Mouse (Mus musculus) kidney, postnatal 0 days (tissue): ENCODE results near the gene Dcbld1. TPM values are rescaled to one million over a fixed set of nuclear protein-coding genes. Genes with fewer than 3 reads are reported as not detected.
"Not testable (repeated sequence)": the region's sequence is repeated elsewhere in the genome, so short reads cannot be mapped to it uniquely, and the experiment has no call there.

Source experiments
- ATAC-seq: fragments of 200-750 bp; cut with Nextera tagmentation; replicated peaks from 2 replicates; pipeline ENCODE4 v1.8.0; 2017; ENCODE audit warnings: low read depth, moderate number of reproducible peaks, moderate TSS enrichment, moderate library complexity; ENCODE audit not compliant: low FRiP score
- DNase-seq: peaks from one replicate; pipeline ENCODE4 v3.0.0-alpha.2; 2016; ENCODE audit warnings: low spot score
- H3K27ac ChIP-seq: fragments of 300-500 bp; sonication (generic); 2 replicates; pipeline ENCODE4 v1.5.1; 2014; ENCODE audit warnings: mild to moderate bottlenecking
- H3K27me3 ChIP-seq: fragments of 300-500 bp; sonication (generic); 2 replicates; pipeline ENCODE4 v1.6.1; 2014; ENCODE audit warnings: low read length, mixed read lengths; ENCODE audit not compliant: insufficient read depth
- H3K36me3 ChIP-seq: fragments of 300-500 bp; sonication (generic); 2 replicates; pipeline ENCODE4 v1.6.1; 2014; ENCODE audit warnings: low read length, mixed read lengths; ENCODE audit not compliant: insufficient read depth
- H3K4me1 ChIP-seq: fragments of 300-500 bp; sonication (generic); replicated peaks from 2 replicates; pipeline ENCODE4 v1.6.1; 2014; ENCODE audit warnings: antibody characterized with exemption, low read length, mixed read lengths; ENCODE audit not compliant: insufficient read depth
- H3K4me2 ChIP-seq: fragments of 300-500 bp; sonication (generic); 2 replicates; pipeline ENCODE4 v1.6.1; 2014; ENCODE audit warnings: mild to moderate bottlenecking, low read length, moderate library complexity, mixed read lengths
- H3K4me3 ChIP-seq: fragments of 300-500 bp; sonication (generic); replicated peaks from 2 replicates; pipeline ENCODE4 v1.5.1; 2014; ENCODE audit warnings: low read depth, low read length
- H3K9ac ChIP-seq: fragments of 300-500 bp; sonication (generic); 2 replicates; pipeline ENCODE4 v1.6.1; 2014; ENCODE audit warnings: low read depth, low read length
- H3K9me3 ChIP-seq: fragments of 300-500 bp; sonication (generic); replicated peaks from 2 replicates; pipeline ENCODE4 v1.6.1; 2016; ENCODE audit warnings: low read length, inconsistent platforms, mixed read lengths
- CTCF ChIP-seq: IDR thresholded peaks from 2 replicates; pipeline ENCODE4 v1.5.1; 2016; ENCODE audit warnings: antibody characterized with exemption, low read depth, mild to moderate bottlenecking, moderate library complexity
- WGBS: fragments of 180-500 bp; shearing (Covaris S2); extraction: QIAGEN DNeasy Blood & Tissue Kit; methylation state at CpG from one replicate; pipeline ENCODE4 v1.1.7; 2014; 5-methylcytosine and 5-hydroxymethylcytosine counted together
- polyA plus RNA-seq: library from polyadenylated mRNA; unstranded; fragments of >200 nt; fragmentation: Nextera tagmentation; extraction: Ambion mirVana; gene quantifications from 2 replicates; pipeline ENCODE4 v1.2.1, GENCODE M21; 2015

Gene Dcbld1
- polyA plus RNA-seq, 1 experiment from 2014 or later: 23.4 TPM

DNA sequence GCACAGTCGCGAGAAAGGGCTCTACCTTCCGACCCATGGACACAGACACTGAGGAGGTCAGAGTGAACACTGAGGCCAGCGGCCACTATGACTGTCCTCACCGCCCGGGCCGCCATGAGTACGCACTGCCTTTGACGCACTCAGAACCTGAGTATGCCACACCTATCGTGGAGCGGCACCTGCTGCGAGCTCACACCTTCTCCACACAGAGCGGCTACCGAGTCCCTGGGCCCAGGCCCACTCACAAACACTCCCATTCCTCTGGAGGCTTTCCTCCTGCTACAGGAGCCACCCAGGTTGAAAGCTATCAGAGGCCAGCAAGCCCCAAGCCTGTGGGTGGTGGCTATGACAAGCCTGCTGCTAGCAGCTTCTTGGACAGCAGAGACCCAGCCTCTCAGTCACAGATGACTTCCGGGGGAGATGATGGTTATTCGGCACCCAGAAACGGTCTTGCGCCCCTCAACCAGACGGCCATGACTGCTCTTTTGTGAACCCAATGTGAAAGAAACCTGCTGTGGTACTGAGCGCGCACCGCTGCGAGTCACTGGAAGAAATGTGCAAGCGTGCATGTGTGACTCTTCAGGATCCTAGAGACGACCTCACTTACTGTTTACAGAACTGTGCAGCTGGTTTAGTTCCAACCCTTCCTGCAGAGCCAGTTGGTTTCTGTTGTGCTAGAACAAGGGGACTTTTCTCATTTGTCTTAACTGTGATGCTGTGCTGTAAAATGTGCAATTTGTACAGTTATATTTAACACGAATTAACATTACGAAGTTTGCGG is 86.3 kb downstream of the Dcbld1 start:
- Histone ChIP-seq H3K9me3 (no peaks in the 10 kb centered on the region), H3K36me3 (peaks cover 31% of the 10 kb centered on the region), H3K27me3 (no peaks in the 10 kb centered on the region), H3K4me1 (no peaks in the 10 kb centered on the region), H3K27ac (no peak overlapping the region), H3K9ac (no peak overlapping the region), H3K4me2 (no peak overlapping the region), H3K4me3 (no peak overlapping the region)
- DNase-seq (no peak), ATAC-seq (no peak)
- WGBS: 91% methylated on average over 28 of the region's 28 CpGs
- TF ChIP-seq CTCF: no peak

- Histone ChIP-seq H3K9me3 (no peaks in the 10 kb centered on the region), H3K36me3 (peaks cover 27% of the 10 kb centered on the region), H3K9ac (no peak overlapping the region), H3K27me3 (no peaks in the 10 kb centered on the region), H3K27ac (no peak overlapping the region), H3K4me2 (no peak overlapping the region), H3K4me3 (no peak overlapping the region), H3K4me1 (no peaks in the 10 kb centered on the region)
- 97% methylated on average over 3 of the region's 3 CpGs for WGBS
- DNase-seq (peak; percentile 7), ATAC-seq (no peak)
- no peak for TF ChIP-seq CTCF
Measured at GRCm38 (mm10) chr10:52321918-52322317, 88.5 kb downstream of the Dcbld1 start.

DNA sequence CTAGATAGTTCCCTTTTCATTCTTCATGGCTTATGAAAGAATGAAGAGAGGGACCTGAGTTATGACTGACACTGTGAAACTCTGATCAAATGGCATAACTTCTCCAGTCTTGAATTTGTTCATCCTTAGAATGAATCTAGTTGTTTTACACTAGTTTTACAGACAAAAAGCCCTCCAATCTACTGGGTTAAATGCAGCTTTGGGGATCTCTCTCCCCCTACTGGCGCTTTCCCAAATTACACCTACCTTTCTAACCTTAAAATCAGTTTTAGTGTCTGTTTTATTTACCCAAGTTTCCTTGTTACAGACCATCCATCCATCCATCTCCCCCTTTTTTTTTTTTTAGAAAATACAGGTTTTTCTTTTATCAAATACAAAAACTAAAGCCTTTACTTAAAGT is 97.6 kb downstream of the Dcbld1 start:
- H3K9ac ChIP-seq: no peak overlapping the region
- H3K4me2 ChIP-seq: no peak overlapping the region
- no peaks in the 10 kb centered on the region for H3K9me3 ChIP-seq
- H3K27ac ChIP-seq: no peak overlapping the region
- no peaks in the 10 kb centered on the region for H3K27me3 ChIP-seq
- 0 out of 2 replicates have a peak, but pooled peaks cover 5% of the 10 kb centered on the region for H3K36me3 ChIP-seq
- no peak for ATAC-seq
- 4% methylated on average over 1 of the region's 1 CpGs for WGBS
- no peaks in the 10 kb centered on the region for H3K4me1 ChIP-seq
- H3K4me3 ChIP-seq: no peak overlapping the region
- DNase-seq: peak; percentile 80
- peak; percentile 81 for TF ChIP-seq CTCF

GRCm38 (mm10) chr10:52343324-52343723 is 109.9 kb downstream of the Dcbld1 start:
- H3K9ac ChIP-seq, H3K9me3 ChIP-seq, H3K4me3 ChIP-seq, DNase-seq, H3K4me2 ChIP-seq, ATAC-seq, H3K27ac ChIP-seq, H3K4me1 ChIP-seq, H3K27me3 ChIP-seq: not testable (repeated sequence)
- peaks cover 32% of the 10 kb centered on the region for H3K36me3 ChIP-seq
- 95% methylated on average over 4 of the region's 4 CpGs for WGBS
- peak; percentile 34; the same call in 1 of the 2 replicates for TF ChIP-seq CTCF

- Histone ChIP-seq H3K4me1 (no peaks in the 10 kb centered on the region), H3K27ac (no peak overlapping the region), H3K36me3 (peaks cover 21% of the 10 kb centered on the region; the same call in 1 of the 2 replicates), H3K27me3 (no peaks in the 10 kb centered on the region), H3K9ac (no peak overlapping the region), H3K4me3 (no peak overlapping the region), H3K9me3 (no peaks in the 10 kb centered on the region), H3K4me2 (no peak overlapping the region)
- DNase-seq (peak; percentile 6), ATAC-seq (no peak)
- 74% methylated on average over 9 of the region's 9 CpGs for WGBS
- TF ChIP-seq CTCF: peak; percentile 33; the same call in 1 of the 2 replicates
Measured at GRCm38 (mm10) chr10:52353184-52353583, 119.8 kb downstream of the Dcbld1 start.

- TF ChIP-seq CTCF: no peak
- H3K9me3 ChIP-seq: no peaks in the 10 kb centered on the region
- H3K36me3 ChIP-seq: peaks cover 3% of the 10 kb centered on the region; the same call in 1 of the 2 replicates
- no peaks in the 10 kb centered on the region for H3K4me1 ChIP-seq
- no peak within 1 kb of the TSS for H3K4me3 ChIP-seq
- H3K9ac ChIP-seq: no peak within 1 kb of the TSS
- 94% methylated on average over 2 of the region's 2 CpGs for whole genome bisulfite sequencing
- H3K27ac ChIP-seq: no peak within 1 kb of the TSS
- no peak for ATAC-seq
- no peak for DNase-seq
- no peak within 1 kb of the TSS for H3K4me2 ChIP-seq
- H3K27me3 ChIP-seq: no peaks in the 10 kb centered on the region
Measured at GRCm38 (mm10) chr10:52358467-52358866, 125.0 kb downstream of the Dcbld1 start, which contains the start of gene Gm26741. Gene Gm26741 (plus strand): TSS chr10:52358767.
